Mouse (Mus musculus): ENCODE measurements around the gene Gm17268. TPM values are rescaled to one million over a fixed set of nuclear protein-coding genes. Genes with fewer than 3 reads are reported as not detected.

The Gm17268 gene
- total RNA-seq (2023): not detected in 4 replicates

GRCm38 (mm10) chr11:82038535-82038934 lies at the start of gene Gm17268:
Gene Gm17268 (minus strand): TSS chr11:82038562.

GRCm38 (mm10) chr11:82057646-82058045 lies 19.3 kb upstream of the Gm17268 start, which contains the start of gene Ccl11:
Gene Ccl11 (plus strand): TSS chr11:82057823.

GRCm38 (mm10) chr11:82045471-82045870 lies 7.1 kb upstream of the Gm17268 start, which contains the start of gene Ccl7:
Gene Ccl7 (plus strand): TSS chr11:82045712.

GRCm38 (mm10) chr11:82035356-82035755 lies 3.0 kb downstream of the Gm17268 start, which contains the start of gene Ccl2:
Gene Ccl2 (plus strand): TSS chr11:82035571.

Other genes starting within 250 kb of the Gm17268 start
- not detected in 4 replicates for gene 5530401A14Rik, start 177.9 kb downstream of the Gm17268 start, total RNA-seq (2023)
- not detected in 4 replicates for gene Asic2, start 70.1 kb downstream of the Gm17268 start, total RNA-seq (2023)
- not detected in 4 replicates for gene Ccl2, start 3.0 kb downstream of the Gm17268 start, total RNA-seq (2023)
- gene Ccl7, start 7.2 kb upstream of the Gm17268 start, total RNA-seq (2023): not detected in 4 replicates
- gene Ccl11, start 19.3 kb upstream of the Gm17268 start, total RNA-seq (2023): not detected in 4 replicates
- gene Ccl12, start 63.3 kb upstream of the Gm17268 start, total RNA-seq (2023): not detected in 4 replicates
- gene Ccl8, start 76.6 kb upstream of the Gm17268 start, total RNA-seq (2023): not detected in 4 replicates

All from B cell, adult 62 days (primary cell).